Mouse (Mus musculus) liver, postnatal 0 days (tissue): ENCODE results near the gene Slc6a6. TPM values are rescaled to one million over a fixed set of nuclear protein-coding genes. Genes with fewer than 3 reads are reported as not detected.
A peak's percentile ranks its signal among the peaks of the same experiment; 100 is the strongest.

Experiments
- ATAC-seq: fragments of 200-750 bp; cut with Nextera tagmentation; 2 replicates; pipeline ENCODE4 v1.8.0; 2017; ENCODE audit warnings: mild to moderate bottlenecking, moderate library complexity
- DNase-seq: peaks from one replicate; pipeline ENCODE4 v3.0.0-alpha.2; 2016
- H3K27ac ChIP-seq: fragments of 300-500 bp; sonication (generic); 2 replicates; pipeline ENCODE4 v1.5.1; 2014; ENCODE audit warnings: antibody characterized with exemption, moderate library complexity, mild to moderate bottlenecking, low read depth
- H3K27me3 ChIP-seq: fragments of 300-500 bp; sonication (generic); 2 replicates; pipeline ENCODE4 v1.6.1; 2014; ENCODE audit warnings: low read length, control low read depth, mixed read lengths; ENCODE audit not compliant: insufficient read depth
- H3K36me3 ChIP-seq: fragments of 300-500 bp; sonication (generic); replicated peaks from 2 replicates; pipeline ENCODE4 v1.6.1; 2014; ENCODE audit warnings: mild to moderate bottlenecking, control low read depth, low read length, moderate library complexity, mixed read lengths; ENCODE audit not compliant: insufficient read depth
- H3K4me1 ChIP-seq: fragments of 300-500 bp; sonication (generic); 2 replicates; pipeline ENCODE4 v1.6.1; 2014; ENCODE audit warnings: antibody characterized with exemption, mild to moderate bottlenecking, control low read depth; ENCODE audit not compliant: insufficient read depth
- H3K4me2 ChIP-seq: fragments of 300-500 bp; sonication (generic); 2 replicates; pipeline ENCODE4 v1.6.1; 2014; ENCODE audit warnings: low read depth, mild to moderate bottlenecking, low read length, moderate library complexity, mixed read lengths
- H3K4me3 ChIP-seq: fragments of 300-500 bp; sonication (generic); 2 replicates; pipeline ENCODE4 v1.5.1; 2014; ENCODE audit warnings: low read depth, low read length
- H3K9ac ChIP-seq: fragments of 300-500 bp; sonication (generic); replicated peaks from 2 replicates; pipeline ENCODE4 v1.6.1; 2014; ENCODE audit warnings: mild to moderate bottlenecking, moderate library complexity
- H3K9me3 ChIP-seq: fragments of 300-500 bp; sonication (generic); 2 replicates; pipeline ENCODE4 v1.6.1; 2016; ENCODE audit warnings: mild to moderate bottlenecking, control low read depth, low read length, mixed read lengths
- CTCF ChIP-seq: sonication (generic); IDR thresholded peaks from 2 replicates; pipeline ENCODE4 v1.5.1; 2016; ENCODE audit warnings: antibody characterized with exemption, low read depth
- EP300 ChIP-seq: IDR thresholded peaks from 2 replicates; pipeline ENCODE4 v1.6.1; 2016; ENCODE audit warnings: antibody characterized with exemption, low read depth, mild to moderate bottlenecking
- WGBS: fragments of 180-500 bp; shearing (Covaris S2); extraction: QIAGEN DNeasy Blood & Tissue Kit; methylation state at CpG from one replicate; pipeline ENCODE4 v1.1.7; 2014; ENCODE audit not compliant: insufficient replicate concordance; 5-methylcytosine and 5-hydroxymethylcytosine counted together
- polyA plus RNA-seq: library from polyadenylated mRNA; unstranded; fragments of >200 nt; fragmentation: Nextera tagmentation; extraction: Ambion mirVana; gene quantifications from 2 replicates; pipeline ENCODE4 v1.2.1, GENCODE M21; 2015

Gene Slc6a6
- polyA plus RNA-seq, 1 experiment from 2014 or later = 34.4 TPM

- Histone ChIP-seq H3K4me2 (no peak overlapping the region), H3K4me3 (no peak overlapping the region), H3K4me1 (peaks cover 12% of the 10 kb centered on the region), H3K27me3 (no peaks in the 10 kb centered on the region), H3K36me3 (no peaks in the 10 kb centered on the region), H3K9ac (no peak overlapping the region), H3K27ac (no peak overlapping the region), H3K9me3 (no peaks in the 10 kb centered on the region)
- no peak for TF ChIP-seq CTCF
- no peak for TF ChIP-seq EP300
- 70% methylated on average over 1 of the region's 1 CpGs for WGBS
- ATAC-seq = no peak
- DNase-seq = no peak
Measured at GRCm38 (mm10) chr6:91658288-91658687, 25.6 kb upstream of the Slc6a6 start.

DNA sequence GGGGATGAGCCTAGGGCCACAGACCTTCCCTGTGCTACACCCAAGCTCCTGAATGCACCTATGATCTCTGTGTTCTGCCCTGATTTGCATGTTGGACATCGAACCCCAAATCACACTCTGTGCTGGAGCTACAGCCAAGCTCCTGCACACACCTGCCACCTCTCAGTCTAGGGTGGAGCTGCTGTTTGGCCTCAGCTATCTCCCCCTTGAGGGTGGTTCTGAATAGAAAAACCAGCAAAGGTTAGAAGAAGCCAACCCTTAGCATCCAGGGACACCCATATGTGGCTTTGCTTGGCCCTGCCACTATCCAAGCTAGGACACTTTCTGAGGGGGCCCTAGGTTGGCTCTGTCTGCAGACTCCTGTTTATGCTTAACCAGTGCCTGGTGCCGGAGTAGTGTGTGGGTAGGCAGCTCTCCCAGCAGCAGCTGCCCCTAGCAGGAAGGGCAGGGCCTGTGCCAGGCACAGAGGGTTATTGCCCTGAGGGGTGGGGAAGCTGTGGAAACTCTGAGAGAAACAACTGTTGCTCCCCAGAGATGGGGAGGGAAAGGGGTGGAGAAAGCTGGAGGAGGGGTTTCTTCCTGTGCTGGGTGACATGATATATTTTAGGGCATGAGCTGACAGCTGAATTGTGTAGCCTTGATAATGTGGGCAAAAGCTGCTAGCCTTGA lies 23.9 kb upstream of the Slc6a6 start:
- Histone ChIP-seq H3K27ac (peak overlapping the region; percentile 74), H3K9ac (no peak overlapping the region), H3K4me1 (peaks cover 11% of the 10 kb centered on the region), H3K4me3 (no peak overlapping the region), H3K9me3 (no peaks in the 10 kb centered on the region), H3K4me2 (no peak overlapping the region), H3K36me3 (no peaks in the 10 kb centered on the region), H3K27me3 (no peaks in the 10 kb centered on the region)
- ATAC-seq (peak; percentile 83), DNase-seq (peak; percentile 28)
- 21% methylated on average over 2 of the region's 2 CpGs for WGBS
- peak; percentile 15 for TF ChIP-seq CTCF
- TF ChIP-seq EP300 = no peak

GRCm38 (mm10) chr6:91662301-91662700 lies 21.6 kb upstream of the Slc6a6 start:
- peaks cover 7% of the 10 kb centered on the region for H3K4me1 ChIP-seq
- no peak overlapping the region for H3K4me2 ChIP-seq
- DNase-seq (no peak), ATAC-seq (no peak)
- no peaks in the 10 kb centered on the region for H3K9me3 ChIP-seq
- no peaks in the 10 kb centered on the region for H3K36me3 ChIP-seq
- no peak overlapping the region for H3K9ac ChIP-seq
- H3K27me3 ChIP-seq = no peaks in the 10 kb centered on the region
- no peak for TF ChIP-seq CTCF
- no peak for TF ChIP-seq EP300
- H3K27ac ChIP-seq = no peak overlapping the region
- 78% methylated on average over 6 of the region's 6 CpGs for WGBS
- H3K4me3 ChIP-seq = no peak overlapping the region

DNA sequence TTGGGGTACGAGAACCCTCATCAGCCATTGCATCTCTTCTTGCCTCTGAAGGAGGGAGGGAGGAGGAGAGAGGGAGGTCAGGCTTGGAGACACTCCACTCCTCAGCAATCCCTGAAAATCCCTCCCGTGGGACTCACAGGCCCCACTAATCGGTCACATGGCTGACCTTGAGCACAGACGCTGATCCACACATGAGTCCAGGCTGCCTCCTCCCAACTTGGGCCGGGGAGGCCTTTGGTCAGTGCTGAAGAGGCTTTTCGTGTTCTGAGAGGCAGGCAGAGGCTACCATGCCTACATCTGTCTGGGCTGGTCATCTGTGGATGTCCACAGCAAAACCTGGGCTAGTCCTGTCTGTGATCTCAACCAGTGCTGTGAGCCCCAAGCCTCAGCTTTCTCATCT lies 20.2 kb upstream of the Slc6a6 start:
- Histone ChIP-seq H3K27ac (no peak overlapping the region), H3K9me3 (no peaks in the 10 kb centered on the region), H3K4me1 (peaks cover 7% of the 10 kb centered on the region), H3K4me2 (no peak overlapping the region), H3K27me3 (no peaks in the 10 kb centered on the region), H3K9ac (no peak overlapping the region), H3K4me3 (no peak overlapping the region), H3K36me3 (no peaks in the 10 kb centered on the region)
- 69% methylated on average over 6 of the region's 6 CpGs for WGBS
- TF ChIP-seq EP300 (no peak), CTCF (no peak)
- ATAC-seq (no peak), DNase-seq (no peak)

DNA sequence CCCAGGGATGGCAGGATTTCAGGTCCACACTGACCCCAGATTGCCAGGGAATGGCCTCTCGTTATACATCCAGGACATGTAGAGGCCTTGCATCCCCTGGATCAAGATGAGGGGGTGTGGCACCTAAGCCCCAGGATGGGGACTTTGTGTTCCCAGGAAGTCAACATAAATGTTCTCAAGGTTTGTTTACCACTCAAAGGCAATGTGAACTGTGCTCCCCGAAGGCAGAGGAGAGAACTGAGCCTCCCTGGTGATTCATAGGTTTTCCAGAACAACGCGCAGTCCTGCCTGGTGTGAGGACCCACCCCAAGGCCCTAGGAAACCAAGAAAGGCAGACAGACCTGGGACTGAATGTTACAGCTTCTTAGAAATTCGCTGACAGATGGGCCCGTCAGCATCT lies 18.6 kb upstream of the Slc6a6 start:
- H3K36me3 ChIP-seq = no peaks in the 10 kb centered on the region
- WGBS = 74% methylated on average over 6 of the region's 6 CpGs
- H3K27ac ChIP-seq = no peak overlapping the region
- H3K4me1 ChIP-seq = no peaks in the 10 kb centered on the region; the same call in 1 of the 2 replicates
- DNase-seq (no peak), ATAC-seq (peak; percentile 55)
- no peak overlapping the region for H3K4me2 ChIP-seq
- H3K4me3 ChIP-seq = no peak overlapping the region
- H3K27me3 ChIP-seq = no peaks in the 10 kb centered on the region
- H3K9ac ChIP-seq = no peak overlapping the region
- TF ChIP-seq CTCF (no peak), EP300 (peak; percentile 81)
- H3K9me3 ChIP-seq = no peaks in the 10 kb centered on the region

GRCm38 (mm10) chr6:91665990-91666700 lies 17.7 kb upstream of the Slc6a6 start:
- no peaks in the 10 kb centered on the region for H3K9me3 ChIP-seq
- no peak overlapping the region for H3K4me3 ChIP-seq
- TF ChIP-seq CTCF (0 out of 2 replicates have a peak, but pooled peaks have one; percentile 2), EP300 (no peak)
- H3K27me3 ChIP-seq = no peaks in the 10 kb centered on the region
- H3K27ac ChIP-seq = no peak overlapping the region
- ATAC-seq = no peak
- WGBS = 77% methylated on average over 3 of the region's 3 CpGs
- no peaks in the 10 kb centered on the region for H3K4me1 ChIP-seq
- no peaks in the 10 kb centered on the region for H3K36me3 ChIP-seq
- H3K9ac ChIP-seq = no peak overlapping the region
- no peak overlapping the region for H3K4me2 ChIP-seq
- DNase-seq = no peak
